Mouse (Mus musculus) cerebellum, postnatal 14 days (tissue): ENCODE results near the gene Slc4a4.

Source experiments
- DNase-seq, 2 experiments: peaks; one replicate each; pipeline ENCODE4 v3.0.0; 2021; ENCODE audit warnings: mixed read lengths in 2 of 2

The Slc4a4 gene

GRCm38 (mm10) chr5:88886668-88887555, at the start of gene Slc4a4:
Slc4a4 (plus strand) TSS chr5:88886818.
- DNase-seq = peak; percentile 54 to 64

GRCm38 (mm10) chr5:88840080-88840798, 46.4 kb upstream of the Slc4a4 start:
- DNase-seq = no peak

- DNase-seq = peak in 1 of 2 experiments; percentile 54
These were observed 29.3 kb upstream of the Slc4a4 start for GRCm38 (mm10) chr5:88857311-88857710.

DNA sequence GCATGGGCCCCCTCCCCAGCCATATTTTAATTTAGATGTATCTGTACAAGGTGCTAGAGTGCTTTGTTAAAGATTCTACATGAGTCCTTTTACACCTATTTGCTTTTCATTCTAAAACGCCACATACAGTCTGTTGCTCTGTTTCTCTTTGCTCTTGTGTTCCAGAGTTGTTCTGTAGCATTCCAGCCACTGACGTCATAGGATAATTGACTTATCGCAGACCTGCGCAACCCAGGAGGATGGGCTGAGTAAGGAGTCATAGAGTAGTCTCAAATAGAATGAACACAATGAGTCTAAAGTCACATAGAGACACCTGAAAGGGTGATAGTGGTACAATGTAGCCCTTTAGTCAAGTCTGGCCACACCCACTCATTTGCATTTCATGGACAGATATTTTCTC, 28.8 kb upstream of the Slc4a4 start:
- peak in 1 of 2 experiments; percentile 15 for DNase-seq

GRCm38 (mm10) chr5:88858226-88858625, 28.4 kb upstream of the Slc4a4 start:
- DNase-seq = peak; percentile 74 to 83

DNA sequence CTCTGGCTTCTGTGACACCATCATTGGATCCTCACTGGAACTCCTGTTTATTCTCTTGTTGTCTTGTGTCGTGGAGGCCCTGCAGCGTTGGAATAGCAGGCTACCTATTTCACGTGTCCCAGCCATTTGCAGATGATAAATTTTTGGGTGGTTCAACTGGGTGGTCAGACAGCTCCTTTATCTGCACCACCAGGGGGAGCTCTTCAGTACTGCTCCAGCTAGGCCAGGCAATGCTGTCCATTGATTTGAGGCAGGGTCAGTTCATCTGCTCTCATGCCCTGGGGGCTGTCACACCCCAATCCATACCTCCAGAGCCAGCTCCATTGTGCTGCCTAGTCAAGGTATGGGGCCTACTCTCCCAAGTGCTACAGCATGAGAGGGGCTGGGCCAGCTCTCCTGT, 24.5 kb upstream of the Slc4a4 start:
- no peak for DNase-seq

- DNase-seq = no peak
These were observed 23.8 kb upstream of the Slc4a4 start for GRCm38 (mm10) chr5:88862794-88863193.

DNA sequence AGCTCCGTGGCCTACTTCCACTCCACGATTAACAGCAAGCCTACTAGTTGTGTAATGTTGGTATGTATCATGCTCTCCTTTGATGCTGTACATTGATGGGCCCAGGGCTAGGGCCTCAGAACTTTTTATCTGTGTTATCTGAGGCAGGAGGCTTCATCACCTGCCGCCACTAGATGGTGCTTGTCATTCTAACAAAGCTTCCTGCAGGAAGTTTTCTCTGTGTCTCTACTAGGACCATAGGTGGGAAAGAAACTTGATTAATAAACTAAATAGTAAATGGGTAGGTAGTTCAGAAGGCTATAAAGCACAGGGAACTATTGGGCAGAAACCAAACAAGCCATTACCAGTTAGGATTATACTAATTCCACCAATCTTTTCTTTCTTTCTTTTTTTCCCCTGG, 2.5 kb upstream of the Slc4a4 start:
- peak; percentile 67 to 69 for DNase-seq

DNA sequence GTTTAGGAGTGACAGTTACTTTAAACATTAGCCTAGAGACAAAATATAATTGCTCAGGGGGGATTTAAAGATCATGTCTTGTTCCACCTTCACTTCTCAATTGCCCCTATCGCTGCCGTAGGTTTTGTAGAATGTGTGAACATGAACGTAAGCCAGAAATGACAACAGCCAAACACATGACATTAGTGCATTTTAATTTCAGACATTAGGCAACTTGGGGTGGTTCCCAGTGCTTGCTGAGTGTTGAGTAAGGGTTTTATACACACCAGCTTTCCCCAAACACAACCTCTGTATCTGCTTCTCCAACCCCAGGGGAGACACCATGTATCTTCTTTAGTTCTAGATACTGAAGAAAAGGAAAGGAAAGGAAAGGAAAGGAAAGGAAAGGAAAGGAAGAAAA, 1.1 kb upstream of the Slc4a4 start:
- DNase-seq = no peak

GRCm38 (mm10) chr5:88885944-88886343, 674 bp upstream of the Slc4a4 start:
- no peak for DNase-seq

DNA sequence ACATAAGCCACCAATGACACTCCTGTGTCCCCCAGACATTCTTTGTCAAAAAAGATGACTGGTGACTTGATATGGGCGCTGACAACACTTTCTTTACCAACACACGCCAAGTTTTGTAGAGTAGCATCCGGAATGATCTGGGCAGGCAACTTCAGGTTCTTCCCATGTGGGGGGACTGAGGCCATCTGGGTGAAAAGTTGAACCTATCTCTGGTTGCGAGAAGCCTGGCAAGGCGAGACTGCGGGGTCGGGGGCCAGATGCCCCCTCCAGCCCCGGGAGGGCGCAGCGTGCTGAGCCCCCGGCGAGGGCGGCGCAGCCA, 310 bp upstream of the Slc4a4 start:
- DNase-seq = no peak

DNA sequence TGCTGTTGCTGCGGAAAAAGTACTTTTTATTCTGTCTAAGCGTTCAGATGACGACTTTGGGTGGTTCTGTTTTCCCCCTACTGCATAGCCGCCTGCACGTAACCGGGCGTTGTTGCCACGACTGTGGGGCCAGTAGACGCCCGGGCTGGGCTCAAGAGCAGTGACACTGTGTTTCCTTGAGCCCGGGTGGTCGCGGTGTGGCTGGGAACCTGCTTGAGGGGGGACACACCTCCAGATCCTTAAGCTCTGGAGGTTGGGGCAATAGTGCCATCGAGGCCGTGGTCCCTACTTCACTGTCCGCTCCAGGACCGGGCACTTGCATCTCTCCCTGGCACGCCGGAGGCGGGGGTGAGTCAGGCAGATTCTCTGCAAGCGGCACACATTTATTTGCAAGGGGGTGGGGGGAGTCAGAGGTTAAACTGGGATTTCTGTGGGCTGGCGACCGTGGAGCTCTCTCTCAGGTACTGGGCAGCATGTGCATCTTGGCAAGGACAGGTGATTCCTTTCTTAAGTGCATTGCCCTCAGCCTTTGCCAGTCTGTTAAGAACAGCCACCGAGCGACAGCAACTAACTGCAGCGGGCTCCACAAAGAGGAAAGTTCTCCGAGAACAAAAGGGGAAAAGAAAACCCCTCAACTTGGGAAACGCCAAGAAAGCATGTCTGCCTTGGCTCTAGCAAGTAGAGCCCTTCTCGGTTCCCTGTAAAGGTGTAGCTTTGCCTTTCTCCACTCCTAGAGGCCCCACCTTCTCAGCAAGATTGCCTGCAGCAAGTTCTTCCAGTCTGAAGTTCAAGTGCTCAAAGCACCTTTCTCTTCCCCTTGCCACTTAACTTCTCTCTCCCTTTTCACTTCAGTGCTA, 1.2 kb downstream of the Slc4a4 start:
- peak; percentile 36 to 44 for DNase-seq

DNA sequence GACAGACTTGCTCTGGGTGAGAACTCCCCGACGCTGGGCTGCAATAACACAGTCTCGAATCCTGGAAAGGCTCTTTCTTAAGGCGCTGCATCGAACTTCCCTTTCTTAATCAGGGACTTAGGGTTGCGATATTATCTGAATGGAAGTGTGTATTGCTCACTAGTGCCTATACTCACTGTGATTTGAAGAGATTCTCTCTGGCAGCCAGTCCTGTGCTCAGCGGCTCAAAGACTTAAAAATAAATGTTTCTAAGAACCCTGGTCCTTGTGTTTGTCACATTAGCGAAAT, 1.7 kb downstream of the Slc4a4 start:
- DNase-seq = no peak

- peak in 1 of 2 experiments; percentile 19 for DNase-seq
These were observed 2.7 kb downstream of the Slc4a4 start for GRCm38 (mm10) chr5:88889326-88889725.

DNA sequence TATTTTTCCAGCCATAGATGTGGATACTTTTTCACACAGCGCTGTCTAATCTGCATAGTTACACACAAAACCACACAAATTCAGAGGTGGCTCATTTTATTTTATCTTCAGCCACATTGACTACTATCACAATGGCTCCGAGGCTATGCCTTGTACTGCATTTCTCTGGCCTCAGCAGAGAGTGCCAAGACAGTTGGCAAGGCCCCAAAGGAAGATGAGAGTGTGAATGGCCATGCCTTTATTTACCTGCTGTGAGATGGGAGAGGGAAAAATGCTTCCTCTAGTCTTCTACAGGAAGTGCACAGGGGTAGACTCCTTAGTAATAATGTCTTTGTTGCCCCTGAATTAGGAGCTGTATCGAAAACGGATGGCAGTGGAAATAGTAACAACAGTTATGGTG, 3.5 kb downstream of the Slc4a4 start:
- peak; percentile 86 to 90 for DNase-seq

DNA sequence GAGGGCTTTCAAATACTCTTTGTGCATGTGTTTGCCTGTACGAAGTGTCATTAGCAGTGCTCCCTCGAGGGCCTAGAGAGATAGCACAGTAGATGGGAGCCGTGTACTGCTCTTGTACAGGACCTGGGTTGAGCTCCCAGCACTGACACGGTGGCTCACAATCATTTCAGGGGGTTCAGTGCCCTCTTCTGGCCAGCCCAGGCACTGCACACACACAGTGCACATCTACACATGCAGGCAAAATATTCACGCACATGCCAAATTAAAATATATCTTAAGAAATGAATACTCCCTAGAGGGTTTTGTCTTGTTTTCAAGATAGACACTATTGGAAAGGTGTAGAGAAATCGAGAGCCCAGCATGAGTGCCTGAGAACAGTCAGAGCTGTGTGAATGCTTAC, 10.0 kb downstream of the Slc4a4 start:
- no peak for DNase-seq

GRCm38 (mm10) chr5:88903111-88903510, 16.5 kb downstream of the Slc4a4 start:
- no peak for DNase-seq

- DNase-seq = no peak
These were observed 16.9 kb downstream of the Slc4a4 start for GRCm38 (mm10) chr5:88903526-88903925.

- no peak for DNase-seq
These were observed 18.2 kb downstream of the Slc4a4 start for GRCm38 (mm10) chr5:88904841-88905240.

- DNase-seq = peak in 1 of 2 experiments; percentile 34
These were observed 21.0 kb downstream of the Slc4a4 start for GRCm38 (mm10) chr5:88907615-88908014.

GRCm38 (mm10) chr5:88912629-88913028, 26.0 kb downstream of the Slc4a4 start:
- peak; percentile 58 to 60 for DNase-seq

- DNase-seq = peak; percentile 49 to 60
These were observed 28.5 kb downstream of the Slc4a4 start for GRCm38 (mm10) chr5:88915082-88915481.

- DNase-seq = no peak
These were observed 29.9 kb downstream of the Slc4a4 start for GRCm38 (mm10) chr5:88916501-88916971.
